9 mouse cellular contexts compared by ENCODE assay signal in genomic region chr7:44474419-44474818, GRCm38 (mm10). TPM values are rescaled to one million over a fixed set of nuclear protein-coding genes. Genes with fewer than 3 reads are reported as not detected.
DNase-seq lines count a peak whose midpoint lies in the region; ATAC-seq and TF ChIP-seq lines count a peak whose summit lies in the region.
"Had no signal": no experiment of that assay in that cellular context is flagged by ENCODE, and none has a peak within 500 bp of the region (broad histone marks: within the 10 kb centered on the region; RNA-seq: fewer than 3 reads in every experiment).

No protein-coding gene starts in this region.

- peak; percentile 87 for ATAC-seq in hindbrain, postnatal 0 days
- peak; percentile 85 for ATAC-seq in midbrain, embryonic 12.5 days (ENCODE audit: low FRiP score, low read depth)
- ATAC-seq: Patski had no signal

- no peak overlapping the region for H3K9ac ChIP-seq in hindbrain, postnatal 0 days (replicated peaks; ENCODE audit: low read length)
- 0 out of 2 replicates have a peak overlapping the region, but pooled peaks have one; percentile 12 for H3K9ac ChIP-seq in midbrain, embryonic 12.5 days (replicated peaks)

- DNase-seq in 3134 (ENCODE audit: extremely low read depth, insufficient read length, low spot score) (peak; percentile 64), adipocyte (ENCODE audit: low spot score) (no peak)
- DNase-seq in gastrocnemius, postnatal 4 days (ENCODE audit: low spot score in 2 of 2) = peak; percentile 46 to 68
- DNase-seq in hindbrain, postnatal 0 days (ENCODE audit: low spot score) = peak; percentile 60
- peak; percentile 82 for DNase-seq in telencephalon, adult 2 months (ENCODE audit: low read depth, low spot score)
- no peak for DNase-seq in adrenal gland, adult 18-20 months (ENCODE audit: low spot score in 2 of 2)

- H3K4me3 ChIP-seq in cortical plate, adult 2 months (ENCODE audit: insufficient read depth, low read length) = no peak overlapping the region
- no peak overlapping the region for H3K4me3 ChIP-seq in hindbrain, postnatal 0 days (ENCODE audit: low read length)
- no peak overlapping the region for H3K4me3 ChIP-seq in midbrain, embryonic 12.5 days

- H3K4me2 ChIP-seq in hindbrain, postnatal 0 days (ENCODE audit: low read depth, low read length) = no peak overlapping the region
- no peak overlapping the region for H3K4me2 ChIP-seq in midbrain, embryonic 12.5 days (replicated peaks)

- 0 out of 2 replicates have a peak, but pooled peaks cover 10% of the 10 kb centered on the region for H3K27me3 ChIP-seq in hindbrain, postnatal 0 days (ENCODE audit: insufficient read depth, low read length)
- H3K27me3 ChIP-seq in midbrain, embryonic 12.5 days = peaks cover 36% of the 10 kb centered on the region

- 21% methylated on average over 2 of the region's 4 CpGs for WGBS in hindbrain, postnatal 0 days
- WGBS in midbrain, embryonic 12.5 days = 15% methylated on average over 4 of the region's 4 CpGs

- peak overlapping the region; percentile 93 for H3K27ac ChIP-seq in cortical plate, adult 2 months (ENCODE audit: insufficient read depth, low read length)
- peak overlapping the region; percentile 71 for H3K27ac ChIP-seq in hindbrain, postnatal 0 days
- peak overlapping the region; percentile 70 for H3K27ac ChIP-seq in midbrain, embryonic 12.5 days (replicated peaks)

- no peak for TF ChIP-seq CTCF in cortical plate, adult 2 months (IDR thresholded peaks at IDR 0.05; ENCODE audit: extremely low read depth, insufficient read depth, low read length)
- TF ChIP-seq CTCF in hindbrain, postnatal 0 days (IDR thresholded peaks at IDR 0.05; ENCODE audit: low read depth) = no peak

- peaks cover 2% of the 10 kb centered on the region; the same call in 1 of the 2 replicates for H3K4me1 ChIP-seq in cortical plate, adult 2 months (ENCODE audit: control insufficient read depth, insufficient read depth, low read length)
- H3K4me1 ChIP-seq in hindbrain, postnatal 0 days (ENCODE audit: insufficient read depth, low read length) = peaks cover 3% of the 10 kb centered on the region; the same call in 1 of the 2 replicates
- peaks cover 26% of the 10 kb centered on the region for H3K4me1 ChIP-seq in midbrain, embryonic 12.5 days

- TF ChIP-seq POLR2A in cortical plate, adult 2 months (IDR thresholded peaks at IDR 0.05; ENCODE audit: extremely low read depth, insufficient read depth, low read length) = peak; percentile 31; the same call in 1 of the 2 replicates

- no peaks in the 10 kb centered on the region for H3K36me3 ChIP-seq in hindbrain, postnatal 0 days (ENCODE audit: insufficient read depth, low read length)
- H3K36me3 ChIP-seq in midbrain, embryonic 12.5 days = no peaks in the 10 kb centered on the region

- no peaks in the 10 kb centered on the region for H3K9me3 ChIP-seq in hindbrain, postnatal 0 days (ENCODE audit: low read length)
- H3K9me3 ChIP-seq in midbrain, embryonic 12.5 days = no peaks in the 10 kb centered on the region

RNA-seq across cellular contexts. Expression of gene Josd2, which starts 6.6 kb away (rescaled TPM):
- 232 and 256 TPM in 2 replicates for polyA plus RNA-seq in cortical plate, adult 2 months (2012; rRNA removed)
- 10 to 100 TPM; 67.2 to 77.6 TPM for total RNA-seq in gastrocnemius, postnatal 4 days (2021)
- total RNA-seq in hindbrain, postnatal 0 days (2014; rRNA removed) = 32.7 and 44.5 TPM in 2 replicates
- polyA plus RNA-seq in hindbrain, postnatal 0 days (2015; fragmentation: Nextera tagmentation; extraction: Ambion mirVana) = 28.3 and 32.7 TPM in 2 replicates
- polyA plus RNA-seq in midbrain, embryonic 12.5 days (2016; fragmentation: Nextera tagmentation; extraction: Ambion mirVana) = 56.2 and 58.1 TPM in 2 replicates
- 10 to 100 TPM; 40.0 to 42.6 TPM for total RNA-seq in adrenal gland, adult 18-20 months (2021)

RNA-seq across cellular contexts. Expression of gene Aspdh, which starts 9.2 kb away (rescaled TPM):
- 8.2 and 8.7 TPM in 2 replicates for polyA plus RNA-seq in cortical plate, adult 2 months (2012; rRNA removed)
- total RNA-seq in gastrocnemius, postnatal 4 days (2021) = not detected
- total RNA-seq in hindbrain, postnatal 0 days (2014; rRNA removed) = 10.2 and 15.5 TPM in 2 replicates
- polyA plus RNA-seq in hindbrain, postnatal 0 days (2015; fragmentation: Nextera tagmentation; extraction: Ambion mirVana) = 3.1 and 3.8 TPM in 2 replicates
- 3.4 and 5.1 TPM in 2 replicates for polyA plus RNA-seq in midbrain, embryonic 12.5 days (2016; fragmentation: Nextera tagmentation; extraction: Ambion mirVana)
- not detected for total RNA-seq in adrenal gland, adult 18-20 months (2021)
- polyA plus RNA-seq: Patski had no signal

RNA-seq across cellular contexts. Expression of gene Emc10, which starts 21.9 kb away (rescaled TPM):
- 297 and 308 TPM in 2 replicates for polyA plus RNA-seq in cortical plate, adult 2 months (2012; rRNA removed)
- total RNA-seq in gastrocnemius, postnatal 4 days (2021) = 10 to 100 TPM; 60.1 to 65.3 TPM
- total RNA-seq in hindbrain, postnatal 0 days (2014; rRNA removed) = 311 and 319 TPM in 2 replicates
- 138 and 152 TPM in 2 replicates for polyA plus RNA-seq in hindbrain, postnatal 0 days (2015; fragmentation: Nextera tagmentation; extraction: Ambion mirVana)
- 132 and 136 TPM in 2 replicates for polyA plus RNA-seq in midbrain, embryonic 12.5 days (2016; fragmentation: Nextera tagmentation; extraction: Ambion mirVana)
- total RNA-seq in adrenal gland, adult 18-20 months (2021) = 100 to 1,000 TPM in 1 of 2 experiments, 10 to 100 TPM in 1; 95.4 to 101 TPM

RNA-seq across cellular contexts. Expression of gene Fam71e1, which starts 22.0 kb away (rescaled TPM):
- 27.0 and 29.4 TPM in 2 replicates for polyA plus RNA-seq in cortical plate, adult 2 months (2012; rRNA removed)
- total RNA-seq in gastrocnemius, postnatal 4 days (2021) = 1 to 10 TPM; 6.2 to 6.8 TPM
- total RNA-seq in hindbrain, postnatal 0 days (2014; rRNA removed) = 19.7 and 19.8 TPM in 2 replicates
- 26.7 and 31.9 TPM in 2 replicates for polyA plus RNA-seq in hindbrain, postnatal 0 days (2015; fragmentation: Nextera tagmentation; extraction: Ambion mirVana)
- 32.4 and 35.1 TPM in 2 replicates for polyA plus RNA-seq in midbrain, embryonic 12.5 days (2016; fragmentation: Nextera tagmentation; extraction: Ambion mirVana)
- total RNA-seq in adrenal gland, adult 18-20 months (2021) = 1 to 10 TPM; 5.6 to 8.9 TPM

RNA-seq across cellular contexts. Expression of gene Lrrc4b, which starts 45.6 kb away (rescaled TPM):
- polyA plus RNA-seq in cortical plate, adult 2 months (2012; rRNA removed) = 190 and 192 TPM in 2 replicates
- total RNA-seq in gastrocnemius, postnatal 4 days (2021) = 1 to 10 TPM; 4.0 to 4.2 TPM
- total RNA-seq in hindbrain, postnatal 0 days (2014; rRNA removed) = 562 and 663 TPM in 2 replicates
- 19.6 and 22.7 TPM in 2 replicates for polyA plus RNA-seq in hindbrain, postnatal 0 days (2015; fragmentation: Nextera tagmentation; extraction: Ambion mirVana)
- polyA plus RNA-seq in midbrain, embryonic 12.5 days (2016; fragmentation: Nextera tagmentation; extraction: Ambion mirVana) = 12.0 and 13.5 TPM in 2 replicates
- total RNA-seq in adrenal gland, adult 18-20 months (2021) = 1 to 10 TPM; 5.0 to 7.3 TPM

Comparison
In these comparisons a context has a peak if more than half of its experiments do, and no peak if none do; other contexts are left out.
1. DNase-seq: peak in 3134 (single experiment), gastrocnemius, postnatal 4 days (2 of 2), hindbrain, postnatal 0 days (single experiment) and telencephalon, adult 2 months (single experiment); none in adrenal gland, adult 18-20 months (0 of 2) and adipocyte (single experiment).
2. Peak in every context shown above with its lines, with median percentiles within 50 percentile points of each other: H3K27ac ChIP-seq.